Mouse (Mus musculus) cortical plate, adult 2 months (tissue): ENCODE results near the gene Dtnbp1. TPM values are rescaled to one million over a fixed set of nuclear protein-coding genes. Genes with fewer than 3 reads are reported as not detected.
A peak's percentile ranks its signal among the peaks of the same experiment; 100 is the strongest.

Source experiments
- H3K27ac ChIP-seq: fragments of 200-500 bp; 2 replicates; pipeline ENCODE4 v1.5.1; 2012; ENCODE audit warnings: low read length, control low read depth, inconsistent platforms; ENCODE audit not compliant: insufficient read depth
- H3K4me1 ChIP-seq: fragments of 200-500 bp; 2 replicates; pipeline ENCODE4 v1.6.1; 2011; ENCODE audit warnings: low read length; ENCODE audit not compliant: control insufficient read depth, insufficient read depth
- H3K4me3 ChIP-seq: fragments of 200-500 bp; 2 replicates; pipeline ENCODE4 v1.5.1; 2011; ENCODE audit warnings: mild to moderate bottlenecking, low read length, control low read depth; ENCODE audit not compliant: insufficient read depth
- CTCF ChIP-seq: fragments of 200-500 bp; IDR thresholded peaks from 2 replicates; pipeline ENCODE4 v1.5.1; 2011; ENCODE audit warnings: mild to moderate bottlenecking, control low read depth, low read length; ENCODE audit not compliant: insufficient read depth; ENCODE audit errors: extremely low read depth
- POLR2A ChIP-seq: fragments of 200-500 bp; IDR thresholded peaks from 2 replicates; pipeline ENCODE4 v1.6.1; 2011; ENCODE audit warnings: mild to moderate bottlenecking, low read length, control low read depth; ENCODE audit not compliant: insufficient read depth; ENCODE audit errors: extremely low read depth
- polyA plus RNA-seq: library from polyadenylated mRNA; depleted of rRNA; stranded (reverse); fragments of >200 nt; gene quantifications from 2 replicates; pipeline ENCODE4 v1.2.3, GENCODE M21; 2012; rRNA removed

Dtnbp1 gene
- 136 and 144 TPM in 2 replicates for polyA plus RNA-seq

- Histone ChIP-seq H3K27ac (peak within 1 kb of the TSS; percentile 82; the same call in 1 of the 2 replicates), H3K4me1 (no peaks in the 10 kb centered on the region; the same call in 1 of the 2 replicates), H3K4me3 (peak within 1 kb of the TSS; percentile 70)
- TF ChIP-seq POLR2A (peak; percentile 58; the same call in 1 of the 2 replicates), CTCF (no peak)
Observed at GRCm38 (mm10) chr13:45001911-45002615, at the start of gene Dtnbp1. Dtnbp1 (minus strand) TSS chr13:45002147.

- Histone ChIP-seq H3K27ac (no peak overlapping the region), H3K4me1 (peaks cover 3% of the 10 kb centered on the region; the same call in 1 of the 2 replicates), H3K4me3 (no peak overlapping the region)
- TF ChIP-seq CTCF (no peak), POLR2A (no peak)
Observed at GRCm38 (mm10) chr13:45049261-45050020, 47.5 kb upstream of the Dtnbp1 start.

GRCm38 (mm10) chr13:45043466-45043865 lies 41.5 kb upstream of the Dtnbp1 start:
- Histone ChIP-seq H3K4me1 (no peaks in the 10 kb centered on the region), H3K4me3 (no peak overlapping the region), H3K27ac (no peak overlapping the region)
- TF ChIP-seq CTCF: no peak
- no peak for TF ChIP-seq POLR2A

DNA sequence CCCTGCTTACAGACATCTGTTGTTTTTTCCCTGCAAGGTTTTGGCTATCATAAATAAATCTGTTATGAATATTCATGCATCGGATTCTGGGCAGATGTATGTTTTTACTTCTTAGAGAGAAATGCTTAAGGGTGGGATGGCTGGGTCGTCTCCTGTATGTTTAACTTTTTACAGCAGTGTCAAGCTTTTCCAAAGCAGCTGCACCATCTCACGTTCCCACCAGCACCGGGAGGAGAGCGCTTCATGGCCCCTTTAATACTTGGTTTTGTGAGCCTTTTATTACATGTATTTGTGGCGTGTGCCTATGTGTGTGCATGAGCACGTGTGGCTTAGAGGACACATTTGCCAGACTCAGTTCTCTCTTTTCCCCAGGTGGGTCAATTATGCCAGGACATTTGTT lies 38.8 kb upstream of the Dtnbp1 start:
- no peak for TF ChIP-seq CTCF
- no peak for TF ChIP-seq POLR2A
- Histone ChIP-seq H3K4me3 (no peak overlapping the region), H3K27ac (no peak overlapping the region), H3K4me1 (no peaks in the 10 kb centered on the region)

DNA sequence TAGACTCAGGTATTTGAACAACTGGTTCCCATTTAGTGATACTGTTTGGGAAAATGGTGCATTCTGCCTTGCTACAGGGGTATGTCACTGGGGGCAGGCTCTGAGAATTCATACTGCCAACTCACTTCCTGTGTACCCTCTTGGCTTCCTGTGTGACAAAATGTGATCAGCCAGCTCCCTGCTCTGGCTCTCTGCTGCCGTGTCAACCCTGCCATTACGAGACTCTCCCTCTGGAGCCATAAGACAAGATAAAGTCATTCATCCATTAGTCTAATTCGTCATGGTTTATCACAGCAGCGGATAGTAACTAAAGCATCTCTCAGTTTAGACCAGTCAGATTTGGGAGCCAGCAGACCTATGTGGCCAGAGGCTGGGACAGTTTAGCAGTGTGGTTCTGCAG lies 38.2 kb upstream of the Dtnbp1 start:
- Histone ChIP-seq H3K27ac (no peak overlapping the region), H3K4me1 (no peaks in the 10 kb centered on the region), H3K4me3 (no peak overlapping the region)
- TF ChIP-seq POLR2A: no peak
- no peak for TF ChIP-seq CTCF

DNA sequence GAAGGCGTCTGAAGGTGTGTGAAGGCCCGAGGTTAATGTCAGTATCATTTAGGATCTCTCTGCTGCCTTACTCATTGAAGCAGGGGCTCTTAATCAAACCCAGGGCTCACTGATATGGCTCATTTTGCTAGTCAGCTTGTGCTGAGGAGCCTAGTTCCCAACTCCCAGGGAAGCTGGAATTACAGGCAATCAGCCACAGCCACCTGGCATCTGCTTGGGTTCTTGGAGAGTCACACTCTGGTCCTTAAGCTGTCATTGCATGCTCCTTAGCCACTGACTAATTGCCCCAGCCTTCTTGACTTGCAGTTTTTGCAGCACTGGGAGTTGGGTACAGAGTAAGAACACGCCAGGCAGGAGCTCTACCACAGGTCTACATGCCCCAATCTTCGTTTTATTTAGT lies 34.5 kb upstream of the Dtnbp1 start:
- Histone ChIP-seq H3K27ac (no peak overlapping the region), H3K4me1 (no peaks in the 10 kb centered on the region), H3K4me3 (no peak overlapping the region)
- TF ChIP-seq CTCF (no peak), POLR2A (no peak)

- H3K4me3 ChIP-seq: no peak overlapping the region
- no peaks in the 10 kb centered on the region for H3K4me1 ChIP-seq
- TF ChIP-seq POLR2A (no peak), CTCF (no peak)
- no peak overlapping the region for H3K27ac ChIP-seq
Observed at GRCm38 (mm10) chr13:45034759-45035158, 32.8 kb upstream of the Dtnbp1 start.

GRCm38 (mm10) chr13:45033360-45033759 lies 31.4 kb upstream of the Dtnbp1 start:
- Histone ChIP-seq H3K4me3 (no peak overlapping the region), H3K4me1 (no peaks in the 10 kb centered on the region), H3K27ac (no peak overlapping the region)
- TF ChIP-seq POLR2A (no peak), CTCF (no peak)

GRCm38 (mm10) chr13:45032484-45032883 lies 30.5 kb upstream of the Dtnbp1 start:
- TF ChIP-seq POLR2A (no peak), CTCF (no peak)
- Histone ChIP-seq H3K27ac (no peak overlapping the region; the same call in 1 of the 2 replicates), H3K4me3 (no peak overlapping the region), H3K4me1 (no peaks in the 10 kb centered on the region)

GRCm38 (mm10) chr13:45031748-45032147 lies 29.8 kb upstream of the Dtnbp1 start:
- no peak overlapping the region for H3K4me3 ChIP-seq
- TF ChIP-seq CTCF: no peak
- no peak for TF ChIP-seq POLR2A
- H3K4me1 ChIP-seq: no peaks in the 10 kb centered on the region
- H3K27ac ChIP-seq: no peak overlapping the region
